Mouse (Mus musculus): ENCODE data around the gene Rptor.

Gene Rptor

GRCm38 (mm10) chr11:119602763-119603526 lies at the start of gene Rptor:
TSS of gene Rptor (plus strand) at chr11:119602905.
- DNase-seq (ENCODE audit: low read depth, low spot score): peak; percentile 95

GRCm38 (mm10) chr11:119554706-119555105 lies 48.0 kb upstream of the Rptor start:
- no peak for DNase-seq (ENCODE audit: low read depth, low spot score)

DNA sequence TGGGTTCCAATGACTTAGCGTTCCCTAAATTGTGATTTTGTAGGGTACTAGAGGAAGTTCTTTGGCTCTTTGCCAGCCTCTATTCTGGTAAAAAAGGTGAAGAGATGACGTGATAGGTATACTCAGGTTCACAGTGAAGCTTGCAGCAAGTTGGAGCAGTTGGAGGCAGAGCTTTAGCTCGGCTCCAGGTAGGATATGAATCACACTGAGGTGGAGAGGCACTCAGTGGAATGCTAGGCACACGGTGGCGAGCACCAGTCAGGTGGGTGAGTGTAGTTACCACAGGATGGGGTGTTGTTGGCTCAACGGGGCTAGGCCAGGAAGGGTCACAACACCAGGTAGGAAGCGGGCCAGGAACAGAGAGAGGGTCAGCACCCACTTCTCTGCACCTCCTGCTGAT lies 47.5 kb upstream of the Rptor start:
- no peak for DNase-seq (ENCODE audit: low read depth, low spot score)

DNA sequence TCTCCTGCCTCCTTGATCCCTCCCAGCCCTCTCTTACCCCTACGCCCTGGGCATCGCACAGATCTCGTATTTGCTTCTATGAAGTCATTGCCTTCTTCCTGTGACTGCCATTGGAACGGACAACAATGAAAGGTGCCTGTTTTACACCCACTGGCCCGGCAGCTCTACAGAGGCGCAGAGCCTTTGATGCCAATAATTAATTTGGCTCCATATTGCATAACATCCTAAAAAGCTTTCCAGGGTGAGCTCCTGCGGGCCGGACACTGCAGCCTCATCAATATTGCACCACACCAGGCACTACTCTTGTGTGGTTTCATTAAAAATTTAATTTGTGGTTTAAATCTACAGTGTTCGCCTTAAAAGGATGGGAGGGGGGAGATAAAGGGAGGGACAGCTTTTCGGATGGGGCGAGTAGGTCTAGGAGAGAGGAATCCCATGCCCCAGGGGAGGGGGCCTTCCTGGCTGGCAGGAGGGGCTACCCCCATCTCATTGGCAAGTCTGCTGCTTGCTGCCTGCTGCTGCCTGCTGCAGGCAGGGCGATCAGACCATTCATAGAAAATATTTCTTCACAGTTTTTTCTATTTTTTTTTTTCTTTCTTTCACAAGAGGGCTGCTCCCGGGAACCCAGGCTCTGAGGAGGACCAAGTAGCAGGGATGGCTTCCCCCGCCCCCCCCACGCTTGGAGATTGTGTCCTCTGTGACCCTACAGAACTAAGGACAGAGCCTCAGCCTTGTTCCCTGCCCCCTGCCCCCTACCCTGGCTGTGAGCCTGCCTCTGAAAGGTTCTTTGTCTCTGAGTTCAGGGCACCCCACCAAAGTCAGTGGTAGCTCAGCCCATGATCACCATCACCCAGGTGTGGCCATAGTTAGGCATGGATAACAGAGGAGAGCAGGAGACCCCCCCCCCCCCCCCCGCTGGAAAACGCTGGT lies 44.5 kb upstream of the Rptor start:
- no peak for DNase-seq (ENCODE audit: low read depth, low spot score)

GRCm38 (mm10) chr11:119558870-119559610 lies 43.7 kb upstream of the Rptor start:
- peak; percentile 53 for DNase-seq (ENCODE audit: low read depth, low spot score)

GRCm38 (mm10) chr11:119562286-119562685 lies 40.4 kb upstream of the Rptor start:
- DNase-seq (ENCODE audit: low read depth, low spot score): no peak

DNA sequence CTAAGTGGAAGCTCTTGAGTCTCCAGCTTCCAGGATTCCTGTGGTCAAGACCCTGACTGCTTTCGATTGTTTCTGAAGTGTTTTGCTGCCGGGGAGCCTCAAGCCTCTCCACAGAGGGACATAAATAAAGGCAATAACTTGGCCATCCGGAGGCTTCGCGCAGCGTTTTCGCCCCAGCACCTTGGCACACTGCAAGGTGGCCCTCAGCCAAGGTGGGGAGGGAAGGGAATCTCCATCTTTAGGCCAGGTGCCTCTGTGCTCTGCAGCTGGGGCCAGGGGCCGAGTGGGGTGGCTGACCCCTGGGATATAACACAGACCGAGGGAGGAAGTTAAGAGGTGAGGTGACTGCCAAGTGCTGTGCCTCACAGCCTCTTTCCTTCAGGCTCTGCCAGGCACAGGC lies 39.5 kb upstream of the Rptor start:
- no peak for DNase-seq (ENCODE audit: low read depth, low spot score)

DNA sequence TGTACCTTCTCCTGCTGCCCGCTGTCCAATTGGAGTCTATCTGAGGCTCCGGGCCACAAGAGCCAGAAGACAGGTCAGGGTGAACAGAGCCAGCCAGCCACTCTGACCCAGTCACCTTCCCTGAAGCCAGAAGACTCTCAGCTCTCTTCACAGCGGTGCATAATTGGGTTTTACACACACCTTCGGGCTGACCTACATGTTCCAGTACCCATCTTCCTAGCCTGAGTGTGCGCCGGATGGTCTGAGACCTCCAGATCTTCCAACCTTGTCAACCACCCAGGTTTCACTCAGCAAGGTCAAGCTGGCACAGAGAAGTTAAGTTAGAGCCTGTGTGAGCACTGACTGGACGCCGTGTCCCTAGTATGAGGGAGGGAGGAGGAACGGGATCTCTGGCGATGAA lies 38.3 kb upstream of the Rptor start:
- no peak for DNase-seq (ENCODE audit: low read depth, low spot score)

GRCm38 (mm10) chr11:119565021-119565420 lies 37.7 kb upstream of the Rptor start:
- DNase-seq (ENCODE audit: low read depth, low spot score): no peak

DNA sequence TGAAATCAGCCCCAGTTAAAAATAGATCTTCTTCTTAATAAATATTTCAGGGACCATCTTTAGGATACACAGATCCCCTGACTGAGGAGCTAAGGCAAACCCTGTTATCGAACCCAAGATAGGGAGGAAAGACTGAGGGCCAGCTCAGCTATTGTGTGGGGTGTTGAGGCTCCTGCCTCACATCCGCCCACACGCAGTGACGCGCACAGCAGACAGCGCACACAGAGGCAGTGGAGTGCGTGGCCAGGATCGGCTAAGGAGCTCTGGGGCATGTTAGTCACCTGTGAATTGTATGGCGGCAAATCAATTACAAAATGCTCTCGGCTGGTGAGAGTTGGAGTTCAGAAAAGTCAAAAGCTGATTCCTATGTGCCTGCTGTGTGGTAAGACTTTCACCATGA lies 37.0 kb upstream of the Rptor start:
- DNase-seq (ENCODE audit: low read depth, low spot score): no peak

DNA sequence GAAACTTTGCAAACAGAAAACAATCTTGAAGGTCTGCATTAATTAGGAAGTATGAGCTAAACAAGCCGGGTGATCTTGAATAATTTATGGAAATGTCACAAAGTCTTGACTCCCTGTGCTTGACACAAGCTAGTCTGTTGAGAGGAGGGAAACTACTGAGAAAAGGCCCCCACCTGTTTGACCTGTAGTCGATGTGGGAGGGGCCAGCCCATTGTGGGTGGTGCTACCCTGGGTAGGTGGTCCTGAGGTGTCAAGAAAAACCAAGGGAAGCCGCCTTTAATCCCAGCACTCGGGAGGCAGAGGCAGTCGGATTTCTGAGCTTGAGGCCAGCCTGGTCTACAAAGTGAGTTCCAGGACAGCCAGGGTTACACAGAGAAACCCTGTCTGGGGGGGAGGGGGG lies 36.5 kb upstream of the Rptor start:
- no peak for DNase-seq (ENCODE audit: low read depth, low spot score)

- no peak for DNase-seq (ENCODE audit: low read depth, low spot score)
These were observed 30.2 kb upstream of the Rptor start for GRCm38 (mm10) chr11:119572316-119573010.

DNA sequence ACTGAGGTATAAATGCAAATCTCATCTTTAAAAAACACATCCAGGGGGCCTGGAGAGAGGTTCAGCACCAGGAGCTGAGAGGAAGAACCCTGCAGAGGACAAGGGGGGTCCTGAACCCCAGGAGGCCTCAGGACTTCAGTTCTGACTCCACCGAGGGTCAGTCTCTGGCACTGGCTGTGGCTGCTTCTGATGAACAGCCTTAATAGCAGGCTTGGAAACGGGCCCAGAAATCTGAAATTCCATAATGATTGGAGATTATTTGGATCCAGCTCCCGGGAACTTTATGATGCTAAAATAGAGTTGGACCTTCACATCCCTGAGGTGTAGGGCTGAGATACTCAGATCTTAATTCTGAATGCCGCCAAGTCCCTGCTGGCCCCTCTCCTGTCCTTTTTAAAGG lies 25.9 kb upstream of the Rptor start:
- no peak for DNase-seq (ENCODE audit: low read depth, low spot score)

DNA sequence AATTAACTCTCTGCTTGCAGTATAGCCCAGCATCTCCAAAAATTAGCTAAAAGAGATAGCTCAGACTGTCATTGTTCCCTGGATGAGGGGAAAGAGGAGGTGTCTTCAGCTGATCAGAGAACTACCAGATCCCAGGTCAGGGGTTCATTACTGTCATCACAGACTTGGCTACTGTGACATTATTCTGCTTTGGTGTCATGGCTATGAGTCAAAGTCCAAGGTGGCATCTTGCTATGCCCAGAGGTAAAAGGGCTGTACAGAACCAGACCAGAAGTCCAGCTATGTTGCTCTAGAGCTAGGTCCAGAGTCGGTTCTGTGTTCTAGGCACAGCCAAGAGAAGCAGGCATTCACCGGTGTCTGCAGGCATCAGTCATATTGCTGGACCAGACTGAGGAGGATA lies 25.0 kb upstream of the Rptor start:
- DNase-seq (ENCODE audit: low read depth, low spot score): no peak

- no peak for DNase-seq (ENCODE audit: low read depth, low spot score)
These were observed 16.2 kb upstream of the Rptor start for GRCm38 (mm10) chr11:119586511-119586910.

DNA sequence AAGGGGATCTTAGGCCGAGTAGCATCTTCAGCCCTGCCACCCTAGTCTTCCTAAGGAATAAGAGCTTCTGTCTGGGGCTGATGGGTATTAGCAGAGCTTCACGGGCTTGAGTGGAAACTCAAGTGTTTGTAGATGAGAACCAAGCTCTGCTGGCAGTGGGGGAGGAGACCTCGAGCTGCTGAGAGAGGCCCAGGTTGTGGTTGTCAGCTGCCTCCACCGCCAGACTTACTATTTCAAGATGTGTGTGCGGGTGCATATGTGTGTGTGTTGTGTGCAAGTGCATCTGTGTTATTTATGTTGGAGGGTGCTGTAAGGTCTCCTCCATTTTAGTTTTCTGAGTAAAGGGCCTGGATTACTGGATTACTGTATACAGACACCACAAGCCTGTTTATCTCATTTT lies 15.6 kb upstream of the Rptor start:
- DNase-seq (ENCODE audit: low read depth, low spot score): no peak

DNA sequence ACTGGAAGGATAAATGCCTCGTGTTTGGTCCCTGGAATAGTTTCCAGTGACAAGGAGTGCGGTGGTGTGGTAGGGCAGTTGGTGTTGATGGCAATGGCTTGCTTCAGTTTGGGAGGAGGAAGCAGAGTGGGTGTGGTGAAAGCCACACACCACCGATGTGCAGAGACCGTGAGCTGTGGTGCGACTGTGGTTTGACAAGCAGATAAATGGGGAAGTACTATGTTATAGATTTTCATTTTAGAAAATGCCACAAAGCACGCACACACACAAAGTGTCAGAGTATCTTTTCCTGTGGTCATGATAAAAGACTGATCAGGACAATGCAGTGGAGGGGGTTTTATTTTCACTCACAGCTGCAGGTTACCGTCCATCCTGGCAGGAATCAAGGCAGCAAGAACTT lies 13.5 kb upstream of the Rptor start:
- no peak for DNase-seq (ENCODE audit: low read depth, low spot score)

GRCm38 (mm10) chr11:119593966-119594365 lies 8.7 kb upstream of the Rptor start:
- no peak for DNase-seq (ENCODE audit: low read depth, low spot score)

- DNase-seq (ENCODE audit: low read depth, low spot score): no peak
These were observed 3.8 kb upstream of the Rptor start for GRCm38 (mm10) chr11:119598856-119599255.

DNA sequence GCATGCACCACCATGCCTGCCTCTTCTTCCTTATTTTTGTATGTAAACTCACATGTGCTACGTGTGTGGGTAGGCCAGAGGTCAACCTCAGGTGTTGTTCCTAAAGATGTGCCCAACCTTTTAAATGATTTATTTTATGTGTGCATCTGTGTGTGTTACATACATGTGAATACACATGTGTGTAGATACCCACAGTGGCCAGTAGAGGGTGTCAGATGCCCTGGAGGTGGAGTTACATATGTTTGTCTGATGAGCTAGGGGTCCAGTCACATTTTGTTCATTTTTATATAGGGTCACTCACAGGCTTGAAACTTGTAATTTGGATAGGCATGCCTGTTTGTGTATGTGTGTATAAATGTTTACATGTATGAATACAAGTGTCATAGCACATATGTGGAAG lies 2.4 kb upstream of the Rptor start:
- DNase-seq (ENCODE audit: low read depth, low spot score): no peak

- no peak for DNase-seq (ENCODE audit: low read depth, low spot score)
These were observed 466 bp upstream of the Rptor start for GRCm38 (mm10) chr11:119602177-119602700.

All from embryo, embryonic 11.5 days (tissue).